Mouse (Mus musculus) lung, postnatal 10 days (tissue): ENCODE measurements around the gene Bdh1.

Experiments used
- DNase-seq: peaks from one replicate; pipeline ENCODE4 v3.0.0; 2021

Bdh1 gene

GRCm38 (mm10) chr16:31506665-31507456, 84.8 kb downstream of the Bdh1 start:
- DNase-seq = peak; percentile 19

GRCm38 (mm10) chr16:31507457-31507755, 85.3 kb downstream of the Bdh1 start:
- DNase-seq = peak; percentile 33

- peak; percentile 62 for DNase-seq
Measured at GRCm38 (mm10) chr16:31507794-31508526, 85.9 kb downstream of the Bdh1 start.
